Mouse (Mus musculus) thymus, postnatal 36 days (tissue): ENCODE measurements at regions not wholly inside any gene's neighbourhood (a gene's known extent, or its start where the extent isn't known, plus 50 kb on each side); places are given as distances from the start of the nearest gene placed in this dataset.
A peak's percentile ranks its signal among the peaks of the same experiment; 100 is the strongest.

ENCODE experiments used
- DNase-seq, 2 experiments: peaks; one replicate each; pipeline ENCODE4 v3.0.0; 2022; ENCODE audit warnings: mixed read lengths in 2 of 2

DNA sequence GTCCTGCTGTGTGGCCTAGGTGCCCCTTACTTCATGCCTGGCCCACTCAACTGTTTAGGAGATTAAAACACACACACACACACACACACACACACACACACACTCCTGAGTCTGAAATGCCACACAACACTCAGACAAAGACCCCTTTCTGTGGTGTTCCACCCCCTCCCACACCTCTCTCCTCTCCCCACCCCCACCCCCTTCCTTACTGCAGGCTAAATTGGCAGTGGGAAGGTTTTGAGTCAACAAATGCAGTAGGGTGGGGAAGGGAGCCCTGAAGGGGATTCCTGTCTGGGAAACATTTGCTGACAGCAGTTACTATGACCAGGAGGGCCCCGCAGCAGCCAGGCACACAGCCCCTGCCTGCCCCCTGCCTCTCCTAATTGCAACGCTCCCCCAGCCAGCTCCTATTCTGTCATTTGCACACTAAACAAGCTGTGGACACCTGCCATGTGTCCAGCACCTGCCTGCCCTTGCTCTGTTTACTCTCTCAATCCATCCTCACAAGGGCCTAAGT, 69.5 kb downstream of the Ephb3 start:
- no peak for DNase-seq

DNA sequence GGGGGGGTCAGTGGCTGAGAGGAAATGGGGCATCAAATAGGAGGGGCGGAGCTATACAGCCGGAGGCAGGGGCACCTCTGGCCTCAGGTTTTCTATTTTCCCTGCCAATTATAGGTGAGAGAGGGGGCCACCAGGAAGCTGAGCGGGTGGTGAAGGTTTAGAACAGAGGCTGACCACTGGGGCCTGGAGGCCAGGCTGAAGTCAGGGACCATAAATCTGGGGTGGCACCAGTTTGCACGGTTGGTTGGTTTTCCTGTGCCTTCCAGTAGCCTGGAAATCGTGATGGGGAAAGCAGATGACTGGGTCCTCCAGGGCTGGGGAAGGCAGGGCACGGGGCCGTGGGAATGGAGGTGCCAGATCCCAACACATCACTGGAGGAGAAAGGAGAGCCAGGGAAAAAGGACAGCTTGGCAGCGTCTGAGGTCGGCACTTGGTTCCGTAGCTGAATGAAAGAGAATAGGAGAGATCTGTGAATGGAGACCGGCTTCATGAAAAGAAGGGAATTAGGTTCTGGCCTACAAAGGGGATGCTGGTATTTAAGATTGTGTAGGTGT, 73.3 kb downstream of the Ephb3 start:
- DNase-seq, result no peak

DNA sequence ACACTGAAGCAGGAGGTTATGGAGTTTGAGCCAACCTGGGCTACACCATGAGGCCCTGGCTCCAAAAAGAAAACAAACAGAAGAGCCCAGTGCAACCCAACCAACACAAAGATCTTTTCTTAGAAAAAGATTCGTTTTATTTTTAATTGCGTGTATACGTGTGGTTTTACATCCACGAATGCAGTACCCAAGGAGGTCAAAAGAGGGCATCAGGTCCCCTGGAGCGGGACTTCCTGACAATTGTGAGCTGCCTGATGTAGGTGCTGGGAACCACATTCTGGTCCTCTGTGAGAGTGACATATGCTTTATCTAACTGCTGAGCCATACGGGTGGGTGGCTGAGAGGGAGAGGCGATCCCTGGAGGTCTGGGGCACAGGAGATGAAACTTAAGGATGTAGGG, 73.8 kb downstream of the Ephb3 start:
- no peak for DNase-seq

DNA sequence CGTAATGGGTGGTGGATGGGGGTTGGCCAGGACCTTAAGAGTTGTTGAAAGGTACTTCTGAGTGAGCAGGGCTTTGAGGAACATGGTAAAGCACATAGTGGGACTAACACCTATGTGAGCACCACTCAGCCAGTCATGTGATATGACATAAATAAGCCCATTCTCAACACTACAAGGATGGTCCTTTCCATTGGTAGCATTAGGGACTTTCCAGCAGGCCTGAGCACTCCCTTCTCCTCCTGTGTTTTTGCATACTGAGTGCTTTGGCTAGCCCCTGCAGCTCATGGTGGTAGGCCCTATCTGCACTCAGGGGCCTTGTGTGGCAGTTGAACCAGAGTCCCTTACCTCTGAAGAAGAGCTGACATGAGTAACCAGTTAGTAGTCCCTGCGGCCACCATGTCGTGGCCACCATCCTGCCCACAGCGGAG, 75.7 kb downstream of the Ephb3 start:
- no peak for DNase-seq

DNA sequence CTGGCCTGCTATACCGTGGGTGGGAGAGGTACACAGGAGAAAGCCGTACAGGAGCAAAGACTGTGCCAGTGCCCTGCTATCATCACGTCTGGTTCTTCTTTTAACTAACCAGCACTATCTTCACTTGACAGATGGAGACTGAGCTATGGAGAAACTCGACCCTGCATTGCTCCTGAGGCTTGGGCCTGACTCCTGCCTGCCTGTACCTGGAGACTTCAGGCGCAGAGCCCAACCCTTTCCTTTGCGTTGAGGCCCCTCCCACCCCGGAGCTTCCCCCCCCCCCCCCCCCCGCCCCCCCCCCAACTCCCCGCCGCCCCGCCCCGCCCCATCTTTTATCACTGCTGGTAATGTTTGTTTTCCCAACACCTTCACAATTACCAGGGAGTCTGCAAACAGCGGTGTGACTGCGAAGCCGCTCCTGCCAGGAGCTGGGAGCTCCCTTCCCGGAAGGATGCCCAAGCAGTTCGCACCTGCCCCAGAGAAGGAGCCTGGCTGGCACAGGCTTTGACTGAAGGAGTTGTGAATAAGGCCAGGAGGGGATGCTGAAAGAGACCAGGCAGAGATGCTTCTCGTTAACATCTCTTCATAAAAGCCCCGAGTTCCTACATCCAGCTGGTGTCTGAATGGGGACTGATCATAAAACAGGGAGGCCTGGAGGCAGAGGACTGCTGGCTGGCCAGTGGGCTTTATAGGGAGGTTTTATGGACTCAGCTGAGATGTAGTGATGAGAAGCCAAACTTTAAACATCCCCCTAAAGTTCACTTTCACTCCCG, 77.6 kb downstream of the Ephb3 start:
- DNase-seq, result no peak

DNA sequence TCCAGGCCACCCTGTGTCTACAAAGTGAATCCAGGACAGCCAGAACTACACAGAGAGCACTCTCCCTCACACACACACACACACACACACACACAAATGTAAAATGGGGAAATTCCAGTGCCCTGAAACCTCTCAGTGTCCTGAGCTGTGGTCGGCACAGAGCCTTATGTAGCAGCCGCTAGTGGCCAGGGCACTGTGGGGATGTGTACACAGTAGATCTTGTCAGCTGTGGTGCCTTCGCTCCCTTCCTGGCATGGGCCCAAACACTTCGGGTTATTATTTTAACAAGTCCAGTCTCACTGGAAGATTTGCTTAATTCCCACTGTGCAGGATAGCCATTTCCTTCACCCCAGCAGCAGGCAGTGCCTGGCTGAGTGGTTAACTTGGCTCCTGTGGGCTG, 81.5 kb downstream of the Ephb3 start:
- no peak for DNase-seq

DNA sequence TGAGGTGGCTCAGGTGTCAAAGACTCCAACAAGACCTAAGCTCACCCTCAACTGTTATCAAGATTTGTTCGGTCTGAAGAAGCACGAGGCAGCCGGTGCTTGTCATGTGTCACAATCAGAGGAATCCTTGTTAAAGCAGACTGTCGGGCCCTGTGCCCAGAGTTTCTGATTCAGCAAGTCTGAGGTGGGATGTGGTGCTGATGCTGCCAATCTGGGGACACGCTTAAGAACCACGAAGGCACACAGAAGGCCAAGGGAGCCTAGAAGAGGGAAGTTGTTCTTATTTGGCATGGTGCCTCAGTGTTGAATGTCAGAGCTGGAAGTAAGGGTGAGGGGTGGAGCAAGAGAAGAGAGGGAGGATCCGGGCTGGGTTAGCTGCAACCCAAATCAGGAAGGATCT, 85.0 kb downstream of the Ephb3 start:
- no peak for DNase-seq

DNA sequence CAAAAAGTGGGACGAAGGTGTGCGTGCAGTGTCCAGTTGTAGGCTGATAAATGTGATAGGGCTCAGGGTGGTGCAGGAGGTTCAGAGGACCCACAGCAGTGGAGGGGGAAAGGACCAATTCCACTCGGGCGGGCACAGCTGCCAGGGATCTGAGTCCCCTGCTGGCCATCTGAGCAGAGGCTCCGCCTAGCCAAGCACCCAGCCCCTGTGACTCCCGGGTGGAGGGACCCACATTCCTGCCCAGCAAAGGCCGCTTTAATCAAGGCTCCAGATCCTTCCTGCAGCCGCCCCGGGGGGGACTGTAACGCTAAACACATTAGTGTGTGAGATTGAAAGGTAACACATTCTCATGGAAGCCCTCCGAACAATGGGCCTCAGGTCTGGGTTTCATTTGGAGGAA, 88.5 kb downstream of the Ephb3 start:
- no peak for DNase-seq

DNA sequence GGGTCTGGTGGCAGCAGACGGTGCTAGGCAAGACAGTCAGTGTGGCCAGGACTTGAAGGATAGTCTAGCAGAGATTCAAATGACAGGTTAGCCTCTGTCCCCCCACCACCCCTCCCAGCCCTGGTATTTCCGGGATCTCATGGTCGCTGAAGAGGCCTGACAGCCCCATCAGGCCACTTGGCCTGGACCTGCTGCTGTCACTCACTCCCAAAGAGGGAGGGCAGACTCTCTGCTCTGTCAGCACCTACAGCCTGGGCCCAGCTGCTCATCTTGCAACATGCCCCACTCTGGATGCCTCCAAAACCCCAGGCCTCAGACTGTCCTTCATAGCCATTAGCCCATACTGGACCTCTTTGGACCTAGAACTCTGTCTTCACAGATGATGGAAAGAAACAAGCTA, 89.0 kb downstream of the Ephb3 start:
- DNase-seq, result no peak

DNA sequence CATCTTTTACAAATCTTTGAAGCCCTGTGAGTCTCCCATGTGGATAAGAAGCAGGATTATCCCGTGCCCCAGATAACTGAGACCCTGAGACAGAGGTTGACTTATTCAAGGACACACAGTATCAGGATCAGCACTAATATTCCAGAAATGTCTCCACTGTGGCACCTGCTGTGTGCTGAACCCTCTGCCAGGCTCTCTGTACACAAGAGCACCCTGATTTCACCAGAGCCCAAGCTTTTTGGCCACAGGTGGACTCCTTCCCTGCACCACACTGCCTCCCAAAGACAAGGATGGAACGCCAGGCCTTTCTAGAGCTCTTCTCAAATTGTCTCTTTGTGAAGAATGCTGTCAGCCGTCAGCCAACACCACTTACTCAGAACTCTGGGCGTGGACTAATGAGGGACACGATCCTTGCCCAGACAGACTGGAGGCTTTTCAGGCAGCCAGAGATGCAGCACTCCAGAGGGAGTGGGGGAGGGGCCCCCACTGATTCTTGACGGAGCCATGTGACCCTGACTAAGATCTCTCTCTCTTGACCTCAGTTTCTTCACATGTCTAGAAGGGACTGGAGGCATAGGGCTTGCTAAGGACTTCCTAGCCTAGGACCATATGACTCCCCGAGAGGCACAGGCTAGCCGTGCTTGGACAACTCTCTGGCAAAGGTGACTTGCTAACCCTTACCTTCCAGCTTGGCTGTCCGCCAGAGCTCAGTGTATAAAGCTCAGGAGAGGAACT, 90.3 kb downstream of the Ephb3 start:
- no peak for DNase-seq

DNA sequence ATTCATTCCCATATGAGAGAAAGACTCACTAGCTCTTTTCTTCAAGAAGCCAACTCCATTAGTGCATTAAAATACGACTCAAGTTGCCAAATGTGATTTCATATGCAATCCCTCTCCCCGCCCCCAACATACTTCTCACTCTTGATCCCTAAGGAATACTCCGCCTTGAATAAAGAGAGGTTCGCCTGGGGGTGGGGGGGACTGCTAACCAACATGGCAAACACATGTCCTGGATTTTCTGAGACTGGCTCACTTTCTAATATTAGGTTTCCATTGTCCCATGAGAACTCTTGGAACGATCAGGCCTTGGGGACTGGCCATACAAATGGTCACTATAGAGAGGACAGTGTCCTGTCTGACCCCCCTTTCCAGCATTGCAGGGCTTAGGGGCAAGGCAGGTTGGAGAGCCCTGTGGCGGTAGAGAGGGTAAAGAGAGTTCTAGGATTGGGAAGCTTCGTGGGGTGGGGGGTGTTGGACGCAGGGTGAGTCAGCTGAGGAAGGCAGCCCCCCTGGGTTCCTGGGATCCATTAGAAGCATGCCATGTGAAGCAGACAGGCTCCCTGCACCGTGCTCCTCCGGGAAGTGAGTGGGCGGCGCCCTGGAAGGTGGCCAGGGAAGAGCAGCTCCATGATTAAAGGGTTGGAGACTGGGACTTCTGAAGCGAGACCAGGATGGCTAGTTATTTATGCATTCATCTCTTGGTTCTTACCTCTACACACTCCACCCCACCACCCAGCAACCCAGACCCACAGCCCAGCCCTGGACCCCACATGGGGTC, 91.6 kb downstream of the Ephb3 start:
- no peak for DNase-seq

DNA sequence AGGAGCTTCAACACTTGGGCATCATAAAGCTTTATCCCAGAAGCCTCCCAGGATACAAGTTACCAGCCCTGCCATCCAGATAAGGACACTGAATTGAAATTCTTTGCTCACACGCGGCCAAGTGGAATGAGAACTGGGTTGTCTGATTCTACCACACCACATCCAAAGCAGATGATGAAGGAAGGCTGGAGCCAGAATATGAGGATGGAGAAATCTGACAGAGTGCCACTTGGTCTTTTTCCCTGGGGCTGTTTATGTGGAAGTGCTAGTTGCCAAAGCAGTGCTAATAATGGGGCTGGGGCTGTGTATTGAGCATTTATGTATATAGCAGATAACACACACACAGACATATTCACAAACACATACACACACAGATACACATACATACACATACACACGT, 92.2 kb downstream of the Ephb3 start:
- DNase-seq, result no peak

DNA sequence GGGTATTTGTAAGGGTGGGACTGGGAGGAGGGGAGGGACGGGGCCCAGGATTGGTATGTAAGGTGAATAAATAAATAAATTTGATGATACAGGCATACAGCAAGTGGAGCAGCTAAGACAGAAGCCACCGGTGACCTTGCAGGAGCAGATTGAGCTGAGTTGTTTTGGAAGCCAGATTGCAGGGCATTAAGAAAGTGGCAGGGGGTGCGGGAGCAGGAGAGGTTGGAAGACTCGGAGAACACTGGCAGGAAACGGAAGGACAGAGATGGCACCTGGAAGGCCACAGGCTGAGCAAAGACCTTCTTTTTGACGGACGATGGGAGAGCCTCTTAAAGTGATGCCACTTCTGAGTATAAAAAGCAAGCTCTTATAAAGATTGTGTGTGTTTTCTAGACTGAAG, 94.3 kb downstream of the Ephb3 start:
- no peak for DNase-seq

DNA sequence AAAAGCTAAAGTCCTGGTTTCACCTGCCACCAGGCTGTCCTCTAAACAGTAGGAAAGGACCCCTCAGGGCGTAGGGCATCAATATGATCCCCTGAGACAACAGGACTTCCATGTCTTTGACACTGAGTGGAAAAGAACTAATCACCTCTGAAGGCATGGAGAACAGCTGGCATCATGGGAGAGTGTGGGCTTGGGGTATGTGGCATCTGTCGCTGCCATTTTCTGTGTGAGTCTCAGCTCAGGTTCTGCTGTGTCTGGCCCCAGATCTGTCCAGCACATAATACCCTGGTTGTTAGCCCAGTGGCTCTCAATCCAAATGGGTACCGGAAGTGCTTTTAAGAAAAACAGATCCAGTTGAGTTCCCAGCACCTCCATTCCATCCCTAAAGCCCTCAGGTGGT, 101.3 kb downstream of the Ephb3 start:
- no peak for DNase-seq

DNA sequence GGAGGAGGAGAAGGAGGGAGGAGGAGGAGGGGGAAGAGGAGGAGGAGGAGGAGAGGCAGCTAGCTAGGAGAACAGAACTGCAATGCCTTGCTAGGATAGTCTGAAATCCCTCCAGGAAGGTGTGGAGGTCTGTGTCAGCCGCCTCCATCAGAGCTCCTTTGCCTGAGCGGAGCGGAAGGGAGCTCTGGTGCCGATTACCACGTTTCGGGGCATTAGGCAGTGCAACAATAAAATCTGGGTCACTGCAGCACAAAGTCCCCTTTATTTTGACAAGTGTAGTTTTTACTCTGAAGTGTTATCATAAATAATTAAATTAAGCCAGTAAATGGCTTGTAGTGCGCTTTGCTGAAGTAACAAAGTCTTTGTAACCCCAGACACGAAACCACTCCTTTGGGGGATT, 104.0 kb downstream of the Ephb3 start:
- no peak for DNase-seq

DNA sequence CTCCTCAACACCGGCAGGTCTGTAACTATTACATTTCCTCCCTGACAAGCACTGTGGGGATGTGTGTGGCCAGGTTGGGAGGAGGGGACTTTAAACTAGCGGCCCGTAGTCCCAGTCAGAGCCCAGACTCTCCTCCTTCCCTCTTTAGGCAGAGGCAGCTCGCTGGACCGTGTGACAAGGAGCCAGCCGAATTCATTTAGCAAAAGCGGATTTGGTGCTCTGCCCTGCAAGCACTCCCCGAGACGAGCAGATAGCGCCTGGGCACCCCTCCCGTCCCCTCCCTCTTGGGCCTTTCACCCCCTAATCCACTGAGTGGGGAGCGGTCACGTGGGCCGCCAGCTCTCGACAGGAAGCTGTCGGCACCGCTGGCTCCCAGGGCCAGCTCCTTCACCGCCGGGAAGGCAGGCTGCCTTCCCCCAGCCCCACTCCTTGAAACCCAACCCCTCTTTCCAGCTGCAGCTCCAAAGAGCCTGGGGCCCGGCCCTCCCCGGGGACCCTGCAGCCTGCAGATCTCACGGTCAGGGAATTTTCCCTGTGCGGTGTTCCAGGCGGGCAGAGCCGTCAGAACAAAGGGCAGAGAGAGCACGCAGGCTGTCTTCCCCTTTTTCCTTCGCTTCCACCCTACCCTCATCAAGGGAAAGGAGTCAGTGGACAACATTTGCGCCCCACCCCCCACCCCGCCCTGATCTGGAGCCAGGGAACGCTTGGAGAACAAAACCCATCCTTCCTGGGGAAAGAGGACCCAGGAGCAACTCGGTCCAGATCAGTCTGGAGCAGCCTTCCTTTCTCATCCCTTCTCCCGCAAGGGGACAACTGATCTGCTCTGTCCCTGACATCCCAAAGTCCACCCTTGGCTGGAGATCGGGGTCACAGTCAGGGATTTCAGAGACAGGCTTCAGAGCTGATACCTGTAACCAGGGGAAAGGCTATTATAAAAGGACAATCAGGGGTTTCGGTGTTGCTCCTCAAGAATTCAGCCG, 106.4 kb downstream of the Ephb3 start:
- peak; percentile 76 to 85 for DNase-seq

DNA sequence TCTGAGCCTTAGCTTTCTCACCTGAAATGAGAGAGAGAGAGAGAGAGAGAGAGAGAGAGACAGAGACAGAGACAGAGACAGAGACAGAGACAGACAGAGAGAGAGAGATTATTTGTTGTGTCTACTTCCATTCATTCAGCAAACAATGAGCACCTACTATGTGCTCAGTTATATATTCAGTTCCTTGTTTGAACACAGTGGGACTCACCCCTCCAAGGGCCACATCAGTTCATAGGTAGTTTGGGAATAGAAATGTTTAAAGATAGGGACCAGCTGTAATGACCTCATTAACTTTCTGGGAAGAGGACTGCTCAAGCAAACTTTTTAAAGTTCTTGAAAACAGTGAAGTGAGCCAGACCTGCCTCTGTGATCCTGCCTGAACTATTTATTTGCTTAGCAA, 107.2 kb downstream of the Ephb3 start:
- DNase-seq, result no peak

DNA sequence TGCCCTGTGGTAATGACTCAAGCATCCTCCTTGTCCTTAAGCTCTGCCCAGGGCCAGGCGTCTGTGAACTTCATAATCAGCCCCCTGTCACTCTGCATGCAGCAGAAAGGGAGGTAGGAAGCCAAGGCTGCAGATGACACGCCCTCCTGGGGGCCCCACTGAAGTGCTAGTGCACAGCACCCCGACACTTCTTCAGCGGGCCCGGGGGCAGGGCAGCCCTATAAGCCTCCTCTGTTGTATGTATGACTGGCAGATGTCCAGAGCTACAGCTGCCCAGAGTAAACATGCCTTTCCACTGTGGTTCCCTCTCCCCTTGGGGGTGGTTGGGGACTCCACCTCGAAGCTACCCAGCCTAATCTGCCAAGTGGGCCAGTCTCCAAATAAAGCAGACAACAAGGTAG, 107.2 kb upstream of the Vps8 start:
- DNase-seq, result no peak

DNA sequence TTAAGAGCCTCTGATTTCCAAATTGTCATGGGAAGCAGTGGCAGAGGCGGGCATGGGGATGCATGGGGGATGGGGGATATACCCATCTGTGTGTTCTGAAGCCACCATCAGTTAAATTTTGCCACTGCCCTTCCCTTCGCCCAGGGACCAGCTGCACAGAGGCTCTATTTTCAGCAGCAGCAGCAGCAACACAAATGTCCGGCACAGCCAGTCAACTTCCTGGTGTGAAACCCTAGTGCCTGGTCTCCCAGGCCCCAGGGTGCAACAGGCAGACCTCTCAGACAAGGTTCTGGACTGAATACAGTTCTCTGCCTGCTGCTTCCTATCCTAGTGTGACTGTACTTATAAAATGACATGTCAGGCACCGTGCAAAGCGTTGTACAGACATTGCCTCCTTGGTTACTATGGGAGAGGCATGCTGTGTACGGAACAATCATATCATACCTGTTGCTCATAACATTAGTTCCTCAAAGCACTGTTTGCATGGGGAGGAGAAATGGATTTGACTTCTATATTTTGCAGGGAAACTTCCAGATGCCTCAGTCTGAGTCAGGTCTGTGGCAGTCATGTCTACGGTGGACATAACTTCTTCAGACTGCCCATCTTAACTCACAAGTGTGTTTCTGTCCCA, 104.8 kb upstream of the Vps8 start:
- DNase-seq, result no peak

DNA sequence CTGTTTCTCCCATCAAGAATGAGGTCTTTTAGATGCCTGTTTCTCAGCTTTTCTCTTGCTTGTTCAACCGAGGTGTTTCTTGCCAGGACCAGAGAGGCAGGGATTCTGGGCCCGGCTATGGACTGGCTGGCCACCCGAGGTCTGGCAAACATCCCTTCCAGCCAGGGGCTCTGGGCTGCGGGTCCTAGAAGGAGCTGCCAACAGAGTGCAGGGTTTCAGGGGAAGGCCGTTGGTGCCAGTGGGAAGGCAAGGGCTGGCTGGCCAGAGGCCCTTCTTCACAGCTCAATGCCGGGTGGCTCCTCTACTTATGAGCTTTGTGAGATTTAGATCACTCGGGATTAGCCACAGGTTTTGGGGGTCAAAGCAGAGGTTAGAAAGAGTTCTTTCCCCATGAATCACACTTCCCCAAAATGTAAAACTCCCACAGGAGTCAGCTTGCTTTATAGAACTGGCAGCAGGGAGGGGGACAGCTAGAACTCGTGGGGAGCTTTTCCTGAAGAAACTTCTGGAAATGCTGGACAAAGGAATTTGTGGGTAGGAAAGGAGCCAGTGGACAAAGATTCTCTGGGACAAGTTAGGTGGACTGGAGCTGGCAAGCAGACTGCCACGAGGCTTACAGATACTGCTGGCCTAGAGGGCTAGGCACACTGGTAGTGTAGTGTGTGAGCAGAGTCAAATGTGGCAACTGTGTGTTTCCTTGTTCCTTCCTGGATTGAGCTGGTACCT, 104.1 kb upstream of the Vps8 start:
- DNase-seq, result no peak

DNA sequence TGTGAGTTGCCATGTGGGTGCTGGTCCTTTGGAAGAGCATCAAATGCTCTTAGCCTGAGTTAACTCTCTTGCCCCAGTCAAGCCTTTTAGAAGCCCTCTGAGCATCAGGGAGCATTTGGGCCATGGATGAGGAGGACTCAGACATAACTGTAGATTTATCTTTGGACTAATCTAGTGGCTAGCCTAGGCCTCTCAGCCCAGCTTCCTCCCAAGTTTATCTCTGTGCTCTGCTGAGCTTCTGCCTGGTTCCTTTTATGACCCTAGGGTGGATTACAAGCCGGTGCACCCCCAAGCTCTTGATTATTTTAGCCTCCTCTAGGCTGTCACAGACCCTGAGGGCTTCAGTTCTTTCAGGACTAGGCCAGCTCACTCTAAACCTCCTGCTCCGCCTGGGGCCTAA, 102.6 kb upstream of the Vps8 start:
- no peak for DNase-seq
